Mouse (Mus musculus): Measurements from ENCODE around the gene Lrfn2. TPM values are rescaled to one million over a fixed set of nuclear protein-coding genes. Genes with fewer than 3 reads are reported as not detected.

Lrfn2 gene
- polyA plus RNA-seq (2015; fragmentation: Nextera tagmentation; extraction: Ambion mirVana), result 11.7 and 13.1 TPM in 2 replicates

- H3K36me3 ChIP-seq, result no peaks in the 10 kb centered on the region
- 1% methylated on average over 55 of the region's 56 CpGs for WGBS
- peak; percentile 94 for ATAC-seq (ENCODE audit: low FRiP score, low read depth)
- H3K27me3 ChIP-seq, result 0 out of 2 replicates have a peak, but pooled peaks cover 3% of the 10 kb centered on the region
- H3K4me3 ChIP-seq, result peak within 1 kb of the TSS; percentile 67
- no peaks in the 10 kb centered on the region for H3K9me3 ChIP-seq
- H3K9ac ChIP-seq, result peak within 1 kb of the TSS; percentile 88
- H3K4me2 ChIP-seq, result peak within 1 kb of the TSS; percentile 77
- peaks cover 37% of the 10 kb centered on the region for H3K4me1 ChIP-seq (replicated peaks)
- peak within 1 kb of the TSS; percentile 84 for H3K27ac ChIP-seq (replicated peaks)
Measured at GRCm38 (mm10) chr17:48931621-48932405, at the start of gene Lrfn2. Gene Lrfn2, plus strand, starts transcription at chr17:48932379.

- ATAC-seq (ENCODE audit: low FRiP score, low read depth), result no peak
- no peaks in the 10 kb centered on the region for H3K9me3 ChIP-seq
- H3K4me3 ChIP-seq, result no peak overlapping the region
- H3K4me1 ChIP-seq (replicated peaks), result no peaks in the 10 kb centered on the region
- no peak overlapping the region for H3K9ac ChIP-seq
- no peaks in the 10 kb centered on the region for H3K36me3 ChIP-seq
- H3K27me3 ChIP-seq, result no peaks in the 10 kb centered on the region
- H3K4me2 ChIP-seq, result no peak overlapping the region
- 0 out of 2 replicates have a peak overlapping the region, but pooled peaks have one; percentile 18 for H3K27ac ChIP-seq (replicated peaks)
- WGBS, result 43% methylated on average over 8 of the region's 8 CpGs
Measured at GRCm38 (mm10) chr17:48887472-48888385, 44.5 kb upstream of the Lrfn2 start.

GRCm38 (mm10) chr17:48905286-48906040, 26.7 kb upstream of the Lrfn2 start:
- no peak overlapping the region for H3K27ac ChIP-seq (replicated peaks)
- no peak overlapping the region for H3K4me2 ChIP-seq
- no peak overlapping the region for H3K9ac ChIP-seq
- WGBS, result 75% methylated on average over 4 of the region's 4 CpGs
- H3K4me1 ChIP-seq (replicated peaks), result no peaks in the 10 kb centered on the region
- no peaks in the 10 kb centered on the region for H3K27me3 ChIP-seq
- H3K9me3 ChIP-seq, result no peaks in the 10 kb centered on the region
- no peaks in the 10 kb centered on the region for H3K36me3 ChIP-seq
- ATAC-seq (ENCODE audit: low FRiP score, low read depth), result no peak
- H3K4me3 ChIP-seq, result no peak overlapping the region

- H3K9me3 ChIP-seq, result no peaks in the 10 kb centered on the region
- H3K27ac ChIP-seq (replicated peaks), result no peak overlapping the region
- no peaks in the 10 kb centered on the region for H3K27me3 ChIP-seq
- H3K4me1 ChIP-seq (replicated peaks), result no peaks in the 10 kb centered on the region
- ATAC-seq (ENCODE audit: low FRiP score, low read depth), result no peak
- WGBS, result 54% methylated on average over 6 of the region's 6 CpGs
- no peak overlapping the region for H3K4me2 ChIP-seq
- H3K9ac ChIP-seq, result no peak overlapping the region
- no peaks in the 10 kb centered on the region for H3K36me3 ChIP-seq
- no peak overlapping the region for H3K4me3 ChIP-seq
Measured at GRCm38 (mm10) chr17:48913437-48913836, 18.7 kb upstream of the Lrfn2 start.

GRCm38 (mm10) chr17:48917411-48917810, 14.8 kb upstream of the Lrfn2 start:
- Histone ChIP-seq H3K4me2 (no peak overlapping the region), H3K4me3 (no peak overlapping the region), H3K9ac (no peak overlapping the region), H3K27ac (replicated peaks) (no peak overlapping the region), H3K27me3 (no peaks in the 10 kb centered on the region), H3K4me1 (replicated peaks) (no peaks in the 10 kb centered on the region), H3K36me3 (no peaks in the 10 kb centered on the region), H3K9me3 (no peaks in the 10 kb centered on the region)
- peak; percentile 27; the same call in 1 of the 2 replicates for ATAC-seq (ENCODE audit: low FRiP score, low read depth)
- WGBS, result 20% methylated on average over 11 of the region's 11 CpGs

- ATAC-seq (ENCODE audit: low FRiP score, low read depth), result no peak
- WGBS, result 86% methylated on average over 3 of the region's 3 CpGs
- H3K4me3 ChIP-seq, result no peak overlapping the region
Measured at GRCm38 (mm10) chr17:48918458-48918857, 13.7 kb upstream of the Lrfn2 start.

GRCm38 (mm10) chr17:48922905-48923304, 9.3 kb upstream of the Lrfn2 start:
- no peak overlapping the region for H3K27ac ChIP-seq (replicated peaks)
- no peak overlapping the region for H3K4me3 ChIP-seq
- no peak overlapping the region for H3K9ac ChIP-seq
- no peaks in the 10 kb centered on the region for H3K4me1 ChIP-seq (replicated peaks)
- no peak for ATAC-seq (ENCODE audit: low FRiP score, low read depth)
- no peaks in the 10 kb centered on the region for H3K9me3 ChIP-seq
- 87% methylated on average over 2 of the region's 2 CpGs for WGBS
- H3K27me3 ChIP-seq, result no peaks in the 10 kb centered on the region
- H3K4me2 ChIP-seq, result no peak overlapping the region
- no peaks in the 10 kb centered on the region for H3K36me3 ChIP-seq

More at GRCm38 (mm10) chr17:48918458-48918857, 13.7 kb upstream of the Lrfn2 start:
- Histone ChIP-seq H3K36me3 (no peaks in the 10 kb centered on the region), H3K9me3 (no peaks in the 10 kb centered on the region), H3K27ac (replicated peaks) (no peak overlapping the region), H3K4me1 (replicated peaks) (no peaks in the 10 kb centered on the region), H3K4me2 (no peak overlapping the region), H3K9ac (no peak overlapping the region), H3K27me3 (no peaks in the 10 kb centered on the region)

- no peak for ATAC-seq (ENCODE audit: low FRiP score, low read depth)
- H3K4me2 ChIP-seq, result no peak overlapping the region
- WGBS, result 43% methylated on average over 9 of the region's 9 CpGs
- no peak overlapping the region for H3K27ac ChIP-seq (replicated peaks)
- no peaks in the 10 kb centered on the region for H3K9me3 ChIP-seq
- H3K4me3 ChIP-seq, result no peak overlapping the region
- H3K27me3 ChIP-seq, result 0 out of 2 replicates have a peak, but pooled peaks cover 3% of the 10 kb centered on the region
- no peaks in the 10 kb centered on the region for H3K36me3 ChIP-seq
- no peak overlapping the region for H3K9ac ChIP-seq
- H3K4me1 ChIP-seq (replicated peaks), result no peaks in the 10 kb centered on the region
Measured at GRCm38 (mm10) chr17:48925426-48925825, 6.8 kb upstream of the Lrfn2 start.

- H3K27ac ChIP-seq (replicated peaks), result peak overlapping the region; percentile 84; the same call in 1 of the 2 replicates
- H3K27me3 ChIP-seq, result 0 out of 2 replicates have a peak, but pooled peaks cover 3% of the 10 kb centered on the region
- no peak overlapping the region for H3K9ac ChIP-seq
- no peak for ATAC-seq (ENCODE audit: low FRiP score, low read depth)
- H3K9me3 ChIP-seq, result no peaks in the 10 kb centered on the region
- peaks cover 32% of the 10 kb centered on the region for H3K4me1 ChIP-seq (replicated peaks)
- 62% methylated on average over 10 of the region's 10 CpGs for WGBS
- no peaks in the 10 kb centered on the region for H3K36me3 ChIP-seq
- H3K4me2 ChIP-seq, result peak overlapping the region; percentile 77
- H3K4me3 ChIP-seq, result peak overlapping the region; percentile 67; the same call in 1 of the 2 replicates
Measured at GRCm38 (mm10) chr17:48930994-48931393, 1.2 kb upstream of the Lrfn2 start.

- peak overlapping the region; percentile 67 for H3K4me3 ChIP-seq
- WGBS, result under 1% methylated on average over 26 of the region's 26 CpGs
- H3K27ac ChIP-seq (replicated peaks), result peak overlapping the region; percentile 84
- H3K9me3 ChIP-seq, result no peaks in the 10 kb centered on the region
- H3K4me2 ChIP-seq, result peak overlapping the region; percentile 77
- no peaks in the 10 kb centered on the region for H3K36me3 ChIP-seq
- ATAC-seq (ENCODE audit: low FRiP score, low read depth), result no peak
- H3K27me3 ChIP-seq, result 0 out of 2 replicates have a peak, but pooled peaks cover 3% of the 10 kb centered on the region
- H3K4me1 ChIP-seq (replicated peaks), result peaks cover 37% of the 10 kb centered on the region
- peak overlapping the region; percentile 88 for H3K9ac ChIP-seq
Measured at GRCm38 (mm10) chr17:48932406-48932906, 277 bp downstream of the Lrfn2 start.

- H3K9ac ChIP-seq, result peak overlapping the region; percentile 88
- peak overlapping the region; percentile 77 for H3K4me2 ChIP-seq
- peaks cover 37% of the 10 kb centered on the region for H3K4me1 ChIP-seq (replicated peaks)
- WGBS, result 4% methylated on average over 9 of the region's 9 CpGs
- ATAC-seq (ENCODE audit: low FRiP score, low read depth), result 0 out of 2 replicates have a peak, but pooled peaks have one; percentile 4
- 0 out of 2 replicates have a peak, but pooled peaks cover 3% of the 10 kb centered on the region for H3K27me3 ChIP-seq
- H3K9me3 ChIP-seq, result no peaks in the 10 kb centered on the region
- peak overlapping the region; percentile 67 for H3K4me3 ChIP-seq
- H3K27ac ChIP-seq (replicated peaks), result peak overlapping the region; percentile 84
- H3K36me3 ChIP-seq, result no peaks in the 10 kb centered on the region
Measured at GRCm38 (mm10) chr17:48932916-48933315, 737 bp downstream of the Lrfn2 start.
